Mouse (Mus musculus) T-helper 17 cell (primary cell): ENCODE results near the gene Aars2.

Experiments used
- in situ Hi-C, 2 experiments: fragments of 300-600 bp; cut with MboI, MseI; formaldehyde crosslinking; loops; 1 replicate in 1 of 2; 2 replicates in 1 of 2; pipeline ENCODE4 v1.15.1; 2025; ENCODE audit warnings: high pct_unique_total_duplicates in 2 of 2

Gene Aars2

GRCm38 (mm10) chr17:45499516-45499915 is 7.1 kb upstream of the Aars2 start:
- in situ Hi-C loops, result loop anchor here in 1 of 2 experiments (10.0 kb wide), 1 partner anchor 1825 kb away; no protein-coding TSS in a partner anchor

GRCm38 (mm10) chr17:45500981-45501380 is 5.7 kb upstream of the Aars2 start:
- in situ Hi-C loops, result no loop called here

GRCm38 (mm10) chr17:45502324-45502723 is 4.3 kb upstream of the Aars2 start:
- in situ Hi-C loops, result no loop called here

- in situ Hi-C loops, result no loop called here
Measured at GRCm38 (mm10) chr17:45503301-45503973, 3.2 kb upstream of the Aars2 start.

- in situ Hi-C loops, result no loop called here
Measured at GRCm38 (mm10) chr17:45505941-45506465, 638 bp upstream of the Aars2 start.

- in situ Hi-C loops, result loop anchor here in 1 of 2 experiments (10.0 kb wide), 1 partner anchor 236 kb away; no protein-coding TSS in a partner anchor
Measured at GRCm38 (mm10) chr17:45510871-45511270, 4.2 kb downstream of the Aars2 start.

- in situ Hi-C loops, result loop anchor here in 1 of 2 experiments (10.0 kb wide), 1 partner anchor 237 kb away; no protein-coding TSS in a partner anchor
Measured at GRCm38 (mm10) chr17:45511757-45512156, 5.1 kb downstream of the Aars2 start.

GRCm38 (mm10) chr17:45515204-45515726 is 8.6 kb downstream of the Aars2 start:
- in situ Hi-C loops, result loop anchor here in 1 of 2 experiments (10.0 kb wide), 1 partner anchor 240 kb away; no protein-coding TSS in a partner anchor

GRCm38 (mm10) chr17:45515806-45516205 is 9.2 kb downstream of the Aars2 start:
- in situ Hi-C loops, result loop anchor here in 1 of 2 experiments (10.0 kb wide), 1 partner anchor 241 kb away; no protein-coding TSS in a partner anchor

GRCm38 (mm10) chr17:45516488-45516887 is 9.8 kb downstream of the Aars2 start:
- in situ Hi-C loops, result loop anchor here in 1 of 2 experiments (10.0 kb wide), 1 partner anchor 242 kb away; no protein-coding TSS in a partner anchor

GRCm38 (mm10) chr17:45517135-45517534 is 10.5 kb downstream of the Aars2 start:
- in situ Hi-C loops, result loop anchor here in 1 of 2 experiments (10.0 kb wide), 1 partner anchor 242 kb away; no protein-coding TSS in a partner anchor

GRCm38 (mm10) chr17:45517549-45518215 is 11.0 kb downstream of the Aars2 start:
- in situ Hi-C loops, result loop anchor here in 1 of 2 experiments (10.0 kb wide), 1 partner anchor 243 kb away; no protein-coding TSS in a partner anchor

- in situ Hi-C loops, result loop anchor here in 1 of 2 experiments (10.0 kb wide), 1 partner anchor 244 kb away; no protein-coding TSS in a partner anchor
Measured at GRCm38 (mm10) chr17:45518766-45519475, 12.3 kb downstream of the Aars2 start.

GRCm38 (mm10) chr17:45520136-45520535 is 13.5 kb downstream of the Aars2 start:
- in situ Hi-C loops, result no loop called here

GRCm38 (mm10) chr17:45523263-45523662 is 16.6 kb downstream of the Aars2 start, which contains the start of gene Tcte1:
TSS of gene Tcte1 (plus strand) at chr17:45523434.
- in situ Hi-C loops, result no loop called here

- in situ Hi-C loops, result no loop called here
Measured at GRCm38 (mm10) chr17:45524961-45525360, 18.3 kb downstream of the Aars2 start.

GRCm38 (mm10) chr17:45526571-45526970 is 19.9 kb downstream of the Aars2 start:
- in situ Hi-C loops, result no loop called here

- in situ Hi-C loops, result no loop called here
Measured at GRCm38 (mm10) chr17:45530346-45530782, 23.7 kb downstream of the Aars2 start.

- in situ Hi-C loops, result no loop called here
Measured at GRCm38 (mm10) chr17:45532896-45533295, 26.3 kb downstream of the Aars2 start.

- in situ Hi-C loops, result no loop called here
Measured at GRCm38 (mm10) chr17:45536264-45536663, 29.6 kb downstream of the Aars2 start.

- in situ Hi-C loops, result no loop called here
Measured at GRCm38 (mm10) chr17:45538394-45538793, 31.8 kb downstream of the Aars2 start.
